Mouse (Mus musculus): ENCODE measurements around the gene Dbx1.

GRCm38 (mm10) chr7:49636491-49637115 is at the start of gene Dbx1:
- no peak for TF ChIP-seq POLR2A (IDR thresholded peaks at IDR 0.05; ENCODE audit: insufficient read length, low read depth)
- no peak for TF ChIP-seq POLR2AphosphoS2 (IDR thresholded peaks at IDR 0.05; ENCODE audit: insufficient read length, low read depth)
- no peak for TF ChIP-seq USF1 (IDR thresholded peaks at IDR 0.05; ENCODE audit: low read depth)
- TF ChIP-seq MAX (IDR thresholded peaks at IDR 0.05; ENCODE audit: low read depth): no peak
